Mouse (Mus musculus): ENCODE measurements around the gene Chrna4. TPM values are rescaled to one million over a fixed set of nuclear protein-coding genes. Genes with fewer than 3 reads are reported as not detected.

Chrna4 gene
- total and polyA plus RNA-seq, 3 experiments = 0.12 TPM; not detected in 2

DNA sequence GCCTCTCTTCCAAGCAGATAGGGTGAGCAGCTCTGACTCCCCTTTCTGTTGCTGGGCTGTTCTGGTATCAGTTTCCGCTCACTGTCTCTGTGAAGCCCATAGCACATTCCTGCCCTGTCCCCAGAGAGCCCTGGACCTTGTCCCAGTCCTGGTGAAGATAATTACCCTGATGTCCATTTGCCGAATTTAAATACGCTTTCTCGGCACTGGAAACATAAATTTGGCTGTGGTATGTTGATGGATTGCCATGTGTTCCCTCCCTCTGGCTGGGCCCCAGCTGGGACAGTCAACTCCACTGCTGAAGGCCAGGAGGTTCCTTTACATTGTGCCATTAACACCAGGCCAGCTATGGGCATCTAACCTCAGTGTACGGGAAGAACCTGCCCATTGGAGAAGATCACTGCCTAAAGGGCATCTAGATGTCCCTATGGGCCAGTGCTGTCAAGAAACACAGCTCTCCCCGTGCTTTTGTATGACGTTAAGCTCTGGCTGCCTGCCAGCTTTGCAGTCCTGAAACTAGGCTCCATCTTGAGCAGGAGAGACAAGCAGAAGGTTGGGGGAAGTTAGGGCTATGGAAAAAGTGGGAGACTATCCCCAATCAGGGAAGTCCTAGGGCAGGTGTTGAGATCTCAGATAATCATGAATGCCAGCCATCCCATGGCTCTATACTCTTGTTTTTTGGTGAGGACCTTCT, 5.1 kb upstream of the Chrna4 start:
- no peak for DNase-seq (ENCODE audit: low read depth, low spot score)
- H3K9me3 ChIP-seq (replicated peaks; ENCODE audit: insufficient read depth, low read length) = no peaks in the 10 kb centered on the region
- H3K27ac ChIP-seq (ENCODE audit: control insufficient read depth, low read depth, low read length) = no peak overlapping the region
- H3K4me3 ChIP-seq (ENCODE audit: control insufficient read depth in 1 of 2, insufficient read depth in 1 of 2, low read depth in 2 of 2, low read length in 2 of 2) = no peak overlapping the region
- no peaks in the 10 kb centered on the region for H3K36me3 ChIP-seq (ENCODE audit: control insufficient read depth in 1 of 2, insufficient read depth in 2 of 2, low read length in 2 of 2)
- peaks cover 0 to 2% of the 10 kb centered on the region in 2 experiments; a peak in 1 of 4 replicates for H3K27me3 ChIP-seq (ENCODE audit: control insufficient read depth in 1 of 2, insufficient read depth in 2 of 2, low read length in 2 of 2)
- TF ChIP-seq CHD1 (IDR thresholded peaks at IDR 0.05; ENCODE audit: low read depth, low read length) (no peak), GABPA (IDR thresholded peaks at IDR 0.05; ENCODE audit: low read depth, low read length) (no peak), USF1 (IDR thresholded peaks at IDR 0.05; ENCODE audit: low read depth, low read length) (no peak), CHD2 (IDR thresholded peaks at IDR 0.05; ENCODE audit: low read length) (no peak), ZNF384 (IDR thresholded peaks at IDR 0.05; ENCODE audit: low read depth, low read length) (no peak), NRF1 (IDR thresholded peaks at IDR 0.05; ENCODE audit: insufficient read depth, low read depth, low read length, poor library complexity, severe bottlenecking) (no peak)
- no peak overlapping the region for H3K9ac ChIP-seq (ENCODE audit: control insufficient read depth, low read depth, low read length, poor library complexity, severe bottlenecking)
- no peaks in the 10 kb centered on the region for H3K4me1 ChIP-seq (ENCODE audit: control insufficient read depth in 1 of 2, insufficient read depth in 2 of 2, low read length in 2 of 2)
- no peaks in the 10 kb centered on the region for H3K79me2 ChIP-seq (ENCODE audit: control insufficient read depth, insufficient read depth, low read length, poor library complexity)

DNA sequence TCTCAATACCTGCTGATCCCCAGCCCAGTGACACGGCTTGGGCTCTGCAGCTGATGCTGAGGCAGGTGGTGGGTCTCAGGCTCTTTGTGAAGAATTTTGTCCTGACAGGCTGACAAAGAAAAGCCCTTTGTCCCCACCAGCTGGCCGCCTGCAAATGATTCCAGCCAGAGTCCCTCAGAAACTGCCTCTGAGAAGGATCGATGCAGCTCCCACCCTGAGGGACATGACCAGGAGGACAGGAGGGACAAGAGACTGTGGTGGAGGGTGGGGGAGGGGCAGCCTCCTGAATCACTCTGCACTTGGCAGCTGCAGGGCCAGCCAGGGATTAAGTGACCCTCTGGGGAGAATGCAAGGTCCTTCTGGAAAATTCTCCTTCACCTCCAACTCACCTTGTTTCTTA, 655 bp upstream of the Chrna4 start:
- no peaks in the 10 kb centered on the region for H3K79me2 ChIP-seq (ENCODE audit: control insufficient read depth, insufficient read depth, low read length, poor library complexity)
- no peak overlapping the region for H3K9ac ChIP-seq (ENCODE audit: control insufficient read depth, low read depth, low read length, poor library complexity, severe bottlenecking)
- H3K4me1 ChIP-seq (ENCODE audit: control insufficient read depth in 1 of 2, insufficient read depth in 2 of 2, low read length in 2 of 2) = no peaks in the 10 kb centered on the region
- H3K4me3 ChIP-seq (ENCODE audit: control insufficient read depth in 1 of 2, insufficient read depth in 1 of 2, low read depth in 2 of 2, low read length in 2 of 2) = no peak overlapping the region
- no peaks in the 10 kb centered on the region for H3K27me3 ChIP-seq (ENCODE audit: control insufficient read depth in 1 of 2, insufficient read depth in 2 of 2, low read length in 2 of 2)
- DNase-seq (ENCODE audit: low read depth, low spot score) = no peak
- no peak overlapping the region for H3K27ac ChIP-seq (ENCODE audit: control insufficient read depth, low read depth, low read length)
- no peaks in the 10 kb centered on the region for H3K36me3 ChIP-seq (ENCODE audit: control insufficient read depth in 1 of 2, insufficient read depth in 2 of 2, low read length in 2 of 2)
- TF ChIP-seq ZC3H11A (IDR thresholded peaks at IDR 0.05; ENCODE audit: low read depth, low read length) (no peak), CHD2 (IDR thresholded peaks at IDR 0.05; ENCODE audit: low read length) (no peak), NRF1 (IDR thresholded peaks at IDR 0.05; ENCODE audit: insufficient read depth, low read depth, low read length, poor library complexity, severe bottlenecking) (no peak), MYB (IDR thresholded peaks at IDR 0.05; ENCODE audit: low read depth, low read length) (no peak), E2F4 (IDR thresholded peaks at IDR 0.05; ENCODE audit: borderline replicate concordance, low read depth, low read length) (no peak), MYC (IDR thresholded peaks at IDR 0.05; ENCODE audit: low read depth, low read length) (no peak), BHLHE40 (IDR thresholded peaks at IDR 0.05; ENCODE audit: borderline replicate concordance, low read depth, low read length) (no peak), MEF2A (IDR thresholded peaks at IDR 0.05; ENCODE audit: extremely low read depth, insufficient replicate concordance, low read depth, low read length, poor library complexity, severe bottlenecking) (no peak), TAL1 (IDR thresholded peaks at IDR 0.05; ENCODE audit: low read length) (no peak), TCF12 (IDR thresholded peaks at IDR 0.05; ENCODE audit: low read depth, low read length) (no peak), MAFK (IDR thresholded peaks at IDR 0.05; ENCODE audit: borderline replicate concordance, low read depth, low read length) (no peak), CTCF (IDR thresholded peaks at IDR 0.05 in 2 of 3, conservative IDR thresholded peaks at IDR 0.05 in 1 of 3; ENCODE audit: control insufficient read depth in 1 of 3, insufficient read depth in 1 of 3, low read depth in 2 of 3, low read length in 3 of 3, poor library complexity in 1 of 3, severe bottlenecking in 1 of 3) (no peak), POLR2A (IDR thresholded peaks at IDR 0.05; ENCODE audit: control insufficient read depth in 1 of 2, insufficient read depth in 1 of 2, low read depth in 1 of 2, low read length in 2 of 2, poor library complexity in 1 of 2) (no peak), ETS1 (IDR thresholded peaks at IDR 0.05; ENCODE audit: low read depth, low read length) (no peak), ZNF384 (IDR thresholded peaks at IDR 0.05; ENCODE audit: low read depth, low read length) (no peak)
- H3K9me3 ChIP-seq (replicated peaks; ENCODE audit: insufficient read depth, low read length) = no peaks in the 10 kb centered on the region
